Mouse (Mus musculus) adrenal gland, postnatal 10 days (tissue): ENCODE results near the gene Sv2a. TPM values are rescaled to one million over a fixed set of nuclear protein-coding genes. Genes with fewer than 3 reads are reported as not detected.

Experiments used
- DNase-seq: peaks from one replicate; pipeline ENCODE4 v3.0.0; 2021; ENCODE audit warnings: mixed read lengths
- long read RNA-seq, 2 experiments: library from polyadenylated mRNA; stranded (forward); transcript quantifications; one replicate each; pipeline ENCODE4 v2.0.0; 2021
- total RNA-seq, 2 experiments: library from RNA; stranded (reverse); gene quantifications; 2 replicates each; pipeline ENCODE4 v1.2.3; 2021

The Sv2a gene
- 10 to 100 TPM in 1 of 2 experiments, 1 to 10 TPM in 1; 9.5 to 14.2 TPM for total RNA-seq
- long read RNA-seq, experiment 1, full-length matches to known transcripts, result 2 of 6 reads
- long read RNA-seq, experiment 1, partial matches to known transcripts, result 3 of 6 reads
- long read RNA-seq, experiment 1, other reads (novel, unspliced or antisense), result 1 of 6 reads
- long read RNA-seq, experiment 2, full-length matches to known transcripts, result 2 of 14 reads
- long read RNA-seq, experiment 2, partial matches to known transcripts, result 7 of 14 reads
- long read RNA-seq, experiment 2, other reads (novel, unspliced or antisense), result 5 of 14 reads

DNA sequence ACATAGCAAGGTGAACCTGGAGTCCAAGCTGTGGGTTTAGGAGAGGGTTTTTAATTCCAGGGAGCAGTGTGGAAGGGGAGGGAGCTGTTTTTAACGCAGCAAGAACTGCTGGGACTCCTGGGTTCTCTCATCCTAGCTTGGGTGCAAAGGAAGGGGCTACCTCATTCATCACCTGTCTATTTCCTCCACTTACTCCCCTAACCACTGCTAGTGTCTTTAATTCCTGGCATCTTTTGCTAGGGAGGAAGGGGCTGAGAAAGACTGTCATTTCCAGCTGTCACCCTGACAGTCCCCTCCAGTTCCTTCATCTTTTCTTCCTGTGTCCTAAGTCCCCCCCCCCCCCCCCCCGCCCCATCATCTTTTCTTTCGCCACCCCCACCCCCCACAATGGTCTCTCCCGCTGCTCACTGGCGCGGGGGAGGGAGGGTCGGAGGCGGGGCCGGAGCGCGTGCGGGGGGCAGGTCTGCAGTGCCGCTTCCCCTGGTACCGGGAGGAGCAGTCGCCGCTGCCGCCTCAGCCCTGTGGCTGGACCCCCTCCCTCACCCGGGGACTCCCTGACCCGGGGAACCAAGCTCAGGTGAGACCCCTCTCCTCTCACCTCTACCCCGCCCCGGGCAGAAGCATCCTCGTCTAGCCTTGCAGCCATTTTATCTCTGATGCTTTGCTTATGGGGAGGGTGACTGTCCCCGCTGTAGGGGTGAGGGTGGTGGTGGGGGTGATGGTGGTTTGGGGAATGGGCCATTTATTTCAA lies at the start of gene Sv2a:
Sv2a (plus strand) TSS at position 425 of the 751 bp plus-strand sequence.
- DNase-seq, result peak; percentile 71

DNA sequence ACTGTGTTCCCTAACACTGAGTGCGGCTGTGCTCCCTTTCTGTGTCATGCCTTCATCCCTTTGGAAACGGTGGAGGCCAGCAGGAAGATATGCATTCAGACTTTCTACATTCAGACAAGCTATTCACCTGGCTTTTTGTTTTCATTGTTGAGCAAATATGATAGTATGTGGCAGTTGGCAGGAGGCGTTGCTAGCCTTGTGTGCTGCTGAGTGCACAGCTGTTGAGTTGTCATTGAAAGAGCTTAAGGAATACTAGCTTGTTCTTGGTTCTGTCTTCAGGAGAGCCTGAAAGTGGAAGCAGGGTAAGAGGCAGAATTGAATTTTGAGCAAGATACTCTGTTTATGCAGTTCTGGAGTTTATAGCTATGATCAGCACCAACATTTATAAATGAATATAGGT lies 48.5 kb upstream of the Sv2a start:
- DNase-seq, result no peak

GRCm38 (mm10) chr3:96133327-96133905 lies 47.5 kb upstream of the Sv2a start:
- no peak for DNase-seq

- peak; percentile 60 for DNase-seq
Measured at GRCm38 (mm10) chr3:96135011-96135410, 45.9 kb upstream of the Sv2a start.

GRCm38 (mm10) chr3:96147950-96148349 lies 33.0 kb upstream of the Sv2a start:
- DNase-seq, result peak; percentile 66

DNA sequence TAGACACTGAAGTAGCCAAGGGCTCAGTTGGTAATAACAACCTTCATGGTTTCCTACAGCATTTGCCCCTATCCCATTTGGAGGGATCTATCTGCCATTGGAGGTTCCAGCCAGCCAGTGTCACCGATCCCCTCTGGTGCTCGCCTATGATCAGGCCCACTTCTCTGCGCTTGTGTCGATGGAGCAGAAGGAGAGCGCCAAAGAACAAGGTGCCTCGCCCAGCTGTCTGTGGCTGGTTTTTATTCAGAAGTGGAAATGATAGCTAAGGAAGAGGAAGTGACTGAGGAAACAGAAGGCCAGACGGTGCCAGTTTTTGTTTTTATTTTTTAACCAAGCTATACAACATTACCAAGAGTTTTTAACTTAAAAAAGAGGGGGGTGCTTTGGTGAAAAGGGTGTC lies 29.1 kb upstream of the Sv2a start:
- no peak for DNase-seq

DNA sequence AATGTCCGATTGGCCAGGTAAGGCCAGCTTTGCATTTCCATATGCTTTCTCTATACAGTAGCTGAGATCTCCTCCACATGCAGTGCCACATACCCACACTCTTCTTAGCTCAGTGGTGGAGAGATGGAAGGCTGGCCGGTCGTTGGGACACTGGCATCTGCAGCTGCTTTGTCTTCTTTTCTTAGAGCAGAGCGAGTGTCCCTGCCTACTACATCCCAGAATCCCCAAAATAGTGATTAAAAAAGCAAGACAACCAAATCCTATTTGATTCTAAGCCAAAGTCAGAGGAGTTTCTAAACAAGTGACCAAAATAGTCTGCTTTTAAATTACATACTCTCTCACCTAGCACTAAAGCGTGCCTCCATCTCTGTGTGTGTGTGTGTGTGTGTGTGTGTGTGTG lies 28.3 kb upstream of the Sv2a start:
- no peak for DNase-seq

DNA sequence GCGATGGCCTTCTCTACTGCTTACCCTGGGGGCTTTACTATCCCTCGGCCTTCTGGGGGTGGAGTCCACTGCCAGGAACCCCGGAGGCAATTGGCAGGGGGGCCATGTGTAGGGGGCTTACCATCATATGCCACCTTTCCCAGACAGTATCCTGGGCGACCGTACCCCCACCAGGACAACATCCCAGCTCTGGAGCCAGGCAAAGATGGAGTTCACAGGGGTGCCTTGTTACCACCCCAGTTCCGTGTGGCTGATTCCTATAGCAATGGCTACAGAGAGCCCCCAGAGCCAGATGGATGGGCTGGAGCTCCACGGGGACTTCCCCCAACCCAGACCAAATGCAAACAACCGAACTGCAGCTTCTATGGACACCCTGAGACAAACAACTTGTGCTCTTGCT lies 25.4 kb upstream of the Sv2a start:
- no peak for DNase-seq

DNA sequence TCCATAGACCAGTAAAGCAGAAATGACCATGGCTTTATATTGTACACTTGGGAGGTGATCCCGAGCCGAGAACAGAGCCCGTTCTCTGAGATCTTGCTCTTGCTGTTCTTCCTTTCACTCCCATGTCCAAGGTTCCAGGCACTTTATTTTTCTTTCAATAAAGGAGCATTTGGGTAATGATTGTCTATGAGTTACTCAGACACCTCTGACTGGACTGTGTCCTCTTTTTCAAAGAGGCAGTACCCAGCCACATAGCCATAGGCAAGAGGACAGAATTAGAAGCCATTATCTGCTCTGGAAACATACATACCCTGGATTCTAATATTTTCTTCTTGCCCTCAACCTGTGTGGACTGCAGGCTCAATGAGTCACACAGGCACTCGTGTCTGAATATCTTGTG lies 21.1 kb upstream of the Sv2a start:
- no peak for DNase-seq

DNA sequence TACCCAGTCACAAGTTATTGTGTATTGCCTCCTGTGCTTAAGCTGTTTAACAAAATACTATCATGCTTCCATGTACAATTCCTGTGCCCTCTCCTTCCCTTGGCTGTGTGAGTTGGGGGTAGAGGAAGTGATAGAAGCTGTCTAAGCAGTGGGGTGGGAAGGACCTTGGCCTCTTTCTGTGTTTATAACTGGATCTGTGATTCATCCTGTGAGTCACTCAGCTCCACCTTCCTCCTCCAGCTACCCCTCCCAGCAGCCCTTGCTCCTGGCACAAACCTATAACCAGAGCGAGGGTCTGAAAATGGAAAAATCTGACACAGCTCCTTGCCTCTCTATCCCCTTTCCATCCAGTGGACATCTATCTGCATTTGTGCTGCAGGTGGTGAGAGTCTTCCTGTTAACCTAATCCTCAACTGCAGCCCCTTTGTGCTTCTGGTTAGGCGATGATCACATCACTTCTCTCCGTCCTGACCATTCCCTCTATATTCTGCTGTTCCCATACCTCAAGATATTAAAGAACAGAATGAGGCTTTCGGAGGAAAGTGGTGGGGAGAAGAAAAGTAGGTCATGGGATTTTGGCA lies 20.6 kb upstream of the Sv2a start:
- peak; percentile 79 for DNase-seq

- DNase-seq, result peak; percentile 78
Measured at GRCm38 (mm10) chr3:96160803-96161516, 20.0 kb upstream of the Sv2a start.

DNA sequence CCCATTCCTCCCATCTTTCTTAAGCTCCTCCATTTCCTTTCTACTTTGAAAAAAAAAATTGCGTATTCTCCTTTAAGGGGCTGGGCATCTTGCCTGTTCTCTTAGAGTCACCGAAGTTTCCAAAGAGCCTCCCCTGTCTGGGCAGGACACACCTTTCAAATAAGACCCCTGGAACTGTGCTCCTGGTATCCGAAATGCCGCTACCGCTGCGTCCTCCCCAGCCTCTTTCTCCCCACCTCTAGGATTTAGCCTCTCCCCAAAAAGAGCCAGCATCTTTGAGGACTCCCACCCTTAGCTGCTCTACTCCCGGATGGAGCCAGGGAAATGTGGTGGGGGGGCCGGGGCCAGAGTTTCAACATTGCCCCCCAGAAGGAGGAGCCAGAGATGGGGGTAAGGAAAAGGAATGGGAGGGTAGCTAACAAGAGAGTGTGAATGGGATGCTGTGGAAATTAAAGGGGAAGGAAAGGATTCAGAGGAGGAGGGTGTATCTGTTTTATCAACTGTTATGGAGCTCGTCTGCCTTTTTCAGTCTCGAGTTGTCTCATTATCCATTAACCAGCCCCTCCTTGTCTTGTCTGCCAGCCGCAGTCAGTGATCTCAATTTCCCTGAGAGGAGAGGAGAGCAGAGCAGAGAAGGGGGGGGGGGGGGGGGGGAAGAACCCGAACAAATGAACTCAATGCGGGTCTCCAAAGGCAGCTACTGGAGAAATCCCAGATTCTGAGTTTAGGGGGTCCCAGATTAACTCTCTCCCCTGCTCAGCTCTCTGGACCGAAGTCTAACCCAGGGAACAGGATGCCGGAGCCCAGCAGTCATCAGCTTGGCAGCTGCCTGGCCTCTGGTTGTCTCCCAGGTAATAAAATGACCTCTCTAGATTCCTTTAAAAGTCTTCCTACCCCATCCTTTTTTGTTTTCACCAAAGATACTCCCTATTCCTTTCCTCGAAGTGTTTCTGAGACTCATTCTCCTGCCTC lies 18.8 kb upstream of the Sv2a start, which contains the start of gene Mtmr11:
Mtmr11 (plus strand) TSS at position 136 of the 972 bp plus-strand sequence.
- DNase-seq, result peak; percentile 41

DNA sequence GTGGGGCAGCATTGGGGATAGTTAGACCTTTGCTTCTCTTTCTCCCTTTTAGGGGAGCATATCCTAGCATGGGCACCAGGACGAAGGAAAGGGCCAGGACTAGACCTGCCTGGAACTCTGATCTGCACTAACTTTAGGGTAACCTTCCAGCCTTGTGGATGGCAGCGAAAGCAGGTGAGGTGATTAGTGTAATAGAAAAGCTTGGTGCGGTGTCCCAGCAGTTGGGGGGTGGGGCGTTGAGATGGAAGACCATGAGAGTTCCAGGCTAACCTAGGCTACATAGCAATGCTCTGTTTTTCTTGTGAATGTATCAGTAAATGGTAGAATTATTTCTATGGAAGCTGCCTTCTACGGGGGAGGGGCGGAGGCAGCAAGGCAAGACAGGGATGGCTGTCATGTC lies 17.9 kb upstream of the Sv2a start:
- DNase-seq, result no peak

DNA sequence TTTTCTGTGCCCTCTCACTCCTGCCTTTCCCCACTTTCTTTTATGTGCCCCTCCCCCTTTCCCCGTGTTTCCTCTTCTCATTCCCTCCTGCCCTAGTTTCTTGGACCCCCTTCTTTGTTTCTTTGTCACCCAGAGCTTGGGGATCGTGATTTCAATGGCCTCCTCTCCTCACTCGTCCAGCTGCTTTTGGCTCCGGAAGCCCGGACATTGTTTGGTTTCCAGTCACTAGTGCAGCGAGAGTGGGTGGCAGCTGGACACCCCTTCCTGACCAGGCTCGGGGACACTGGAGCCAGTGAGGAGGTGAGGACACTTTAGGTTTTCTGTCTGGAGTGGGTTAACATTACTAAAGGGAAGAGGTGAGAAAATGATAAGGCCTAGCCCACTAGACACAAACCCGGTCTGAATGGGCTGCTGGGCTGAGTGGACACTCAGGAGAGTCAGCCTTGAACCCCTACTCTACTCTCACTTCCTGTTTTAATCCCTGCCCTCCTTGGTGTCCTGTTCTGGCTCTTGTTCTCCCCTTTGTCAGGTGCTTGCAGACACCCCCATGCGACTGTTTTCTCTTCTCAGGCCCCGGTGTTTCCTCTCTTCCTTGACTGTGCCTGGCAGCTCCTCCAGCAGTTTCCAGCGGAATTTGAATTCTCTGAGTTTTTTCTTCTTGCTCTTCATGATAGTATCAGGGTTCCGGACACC lies 12.3 kb upstream of the Sv2a start:
- DNase-seq, result no peak

DNA sequence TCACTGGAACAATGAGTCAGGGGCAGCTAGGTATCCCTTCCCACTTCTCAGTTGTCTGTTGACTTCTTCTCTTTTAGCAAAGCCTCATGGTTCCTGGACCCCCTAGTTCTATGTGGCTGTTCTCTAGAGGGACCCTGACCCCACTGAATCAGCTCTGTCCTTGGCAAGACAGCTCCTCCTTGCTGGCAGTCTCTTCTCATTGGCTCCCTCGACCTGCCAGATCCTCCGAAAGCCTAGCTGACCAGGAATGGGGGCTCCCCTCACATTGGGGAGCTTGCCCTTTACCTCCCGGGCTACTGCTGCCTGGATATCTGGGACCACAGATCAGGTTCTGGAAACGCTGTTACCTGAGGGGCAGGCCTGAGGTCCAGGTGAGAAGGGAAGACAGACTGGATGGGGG lies 10.7 kb upstream of the Sv2a start:
- peak; percentile 52 for DNase-seq

GRCm38 (mm10) chr3:96170976-96171545 lies 9.9 kb upstream of the Sv2a start:
- DNase-seq, result no peak

GRCm38 (mm10) chr3:96171583-96172196 lies 9.3 kb upstream of the Sv2a start:
- no peak for DNase-seq

DNA sequence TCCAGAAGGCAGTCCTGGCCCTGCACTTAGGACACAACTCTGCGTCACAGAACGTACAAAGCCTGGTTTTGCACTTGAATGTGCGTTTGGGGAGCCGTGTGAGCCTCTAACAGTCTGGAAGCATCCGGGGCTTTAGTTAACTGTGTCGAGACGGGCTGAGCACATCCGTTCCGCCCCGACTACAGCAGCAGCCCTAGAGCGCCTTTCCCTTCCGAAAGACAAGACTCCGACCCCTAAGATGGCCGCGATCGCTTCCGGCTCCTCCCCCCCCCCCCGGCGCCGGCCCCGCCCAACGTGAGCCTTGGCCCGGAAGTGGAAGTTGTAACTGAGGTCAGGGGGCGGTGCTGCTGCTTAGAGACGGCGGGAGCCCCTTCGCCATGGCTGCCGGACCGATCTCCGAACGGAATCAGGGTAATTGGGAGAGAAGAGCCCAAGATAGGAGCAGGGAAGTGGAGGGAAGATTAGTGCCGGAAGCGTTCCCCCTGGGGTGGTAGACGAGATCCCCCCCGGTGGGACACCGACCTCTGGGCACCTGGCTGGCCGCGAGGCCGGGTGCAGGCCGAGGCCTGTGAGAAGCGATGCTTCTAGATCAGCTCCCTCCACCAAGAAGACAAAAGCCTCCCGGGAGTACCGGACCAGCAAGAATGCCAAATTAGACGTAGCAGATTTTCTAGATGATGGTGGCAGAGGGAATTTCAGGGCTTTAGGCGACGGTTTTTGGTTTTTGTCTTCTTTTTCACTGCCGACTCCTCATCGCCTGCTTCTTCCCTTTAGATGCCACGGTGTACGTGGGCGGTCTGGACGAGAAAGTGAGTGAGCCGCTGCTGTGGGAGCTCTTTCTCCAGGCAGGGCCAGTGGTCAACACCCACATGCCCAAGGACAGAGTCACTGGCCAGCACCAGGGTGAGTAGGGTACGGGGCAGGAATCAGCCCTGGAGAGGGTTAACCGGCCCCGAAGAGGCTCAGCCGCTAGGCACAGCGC lies 8.5 kb upstream of the Sv2a start, which contains the start of gene Sf3b4:
Sf3b4 (plus strand) TSS at position 136 of the 982 bp plus-strand sequence.
- DNase-seq, result peak; percentile 93
